Mouse (Mus musculus) Patski (cell line): Measurements from ENCODE around the gene Fitm2. TPM values are rescaled to one million over a fixed set of nuclear protein-coding genes. Genes with fewer than 3 reads are reported as not detected.

ENCODE experiments used
- ATAC-seq: fragments of 100-300 bp; one replicate; pipeline ENCODE4 v1.8.0; 2021
- CTCF ChIA-PET: fragments of 350-600 bp; sonication (Branson Sonifier 250); formaldehyde crosslinking; loops from one replicate; lab custom pipeline; 2022; ENCODE audit warnings: inconsistent platforms; lab: Charles Lee
- POLR2A ChIA-PET: fragments of 350-600 bp; sonication (Branson Sonifier 250); formaldehyde crosslinking; loops from one replicate; lab custom pipeline; 2022; ENCODE audit warnings: antibody characterized with exemption, inconsistent platforms; lab: Charles Lee
- DNase-seq: peaks from one replicate; pipeline ENCODE4 v3.0.0-alpha.2; 2011; ENCODE audit warnings: low read depth, low spot score
- H3K27me3 ChIP-seq: fragments of 371-371 bp; one replicate; pipeline ENCODE4 v1.5.1; 2021
- CTCF ChIP-seq: fragments of 100-300 bp; IDR thresholded peaks from one replicate; pipeline ENCODE4 v1.5.1; 2021
- in situ Hi-C: fragments of 300-500 bp; cut with MboI; formaldehyde crosslinking; loops from 3 replicates; pipeline ENCODE4 v1.11.1; 2018; ENCODE audit warnings: low pct_unique_long_range_greater_than_20kb, mixed read lengths
- polyA plus RNA-seq: library from polyadenylated mRNA; unstranded; gene quantifications from one replicate; pipeline ENCODE4 v1.2.3, GENCODE M21; 2021

The Fitm2 gene
- polyA plus RNA-seq, 1 experiment from 2014 or later, result 11.7 TPM

GRCm38 (mm10) chr2:163487360-163487759 is 14.9 kb upstream of the Fitm2 start:
- in situ Hi-C loops, result no loop called here
- ATAC-seq (no peak), DNase-seq (no peak)
- peaks cover 15% of the 10 kb centered on the region for H3K27me3 ChIP-seq
- TF ChIP-seq CTCF, result no peak
- ChIA-PET CTCF (no interaction called here), POLR2A (no interaction called here)

DNA sequence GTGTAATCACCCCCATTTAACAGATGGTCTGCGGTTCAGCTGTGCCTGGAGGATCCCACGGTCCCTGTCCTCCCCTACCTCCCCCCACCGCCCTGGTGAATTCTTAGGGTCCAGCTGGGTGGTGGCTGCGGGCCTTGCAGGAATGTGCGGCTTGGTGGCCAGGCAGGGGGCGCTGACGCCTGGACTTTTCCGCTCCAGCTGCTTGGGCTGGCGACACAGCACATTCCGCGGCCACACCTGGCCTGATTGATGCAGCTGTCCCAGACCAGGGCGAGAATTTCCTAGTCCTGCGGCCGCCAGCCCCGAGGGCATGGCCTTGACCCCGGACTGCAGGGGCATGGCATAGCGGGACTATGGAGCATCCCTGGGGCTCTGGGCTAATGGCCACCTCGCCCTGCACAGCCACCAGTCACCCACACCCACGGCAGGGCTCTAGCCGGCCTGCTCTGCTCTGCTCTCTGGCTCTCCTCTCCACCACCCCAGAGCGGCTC is 9.2 kb upstream of the Fitm2 start:
- peak; percentile 35 for ATAC-seq
- peaks cover 5% of the 10 kb centered on the region for H3K27me3 ChIP-seq
- CTCF ChIA-PET, result interaction anchor here (1.3 kb wide), 1 partner anchor 9 kb away, joined by 8 read pairs; the partner anchor contains the start of gene Fitm2
- POLR2A ChIA-PET, result no interaction called here
- in situ Hi-C loops, result no loop called here
- no peak for DNase-seq
- no peak for TF ChIP-seq CTCF

DNA sequence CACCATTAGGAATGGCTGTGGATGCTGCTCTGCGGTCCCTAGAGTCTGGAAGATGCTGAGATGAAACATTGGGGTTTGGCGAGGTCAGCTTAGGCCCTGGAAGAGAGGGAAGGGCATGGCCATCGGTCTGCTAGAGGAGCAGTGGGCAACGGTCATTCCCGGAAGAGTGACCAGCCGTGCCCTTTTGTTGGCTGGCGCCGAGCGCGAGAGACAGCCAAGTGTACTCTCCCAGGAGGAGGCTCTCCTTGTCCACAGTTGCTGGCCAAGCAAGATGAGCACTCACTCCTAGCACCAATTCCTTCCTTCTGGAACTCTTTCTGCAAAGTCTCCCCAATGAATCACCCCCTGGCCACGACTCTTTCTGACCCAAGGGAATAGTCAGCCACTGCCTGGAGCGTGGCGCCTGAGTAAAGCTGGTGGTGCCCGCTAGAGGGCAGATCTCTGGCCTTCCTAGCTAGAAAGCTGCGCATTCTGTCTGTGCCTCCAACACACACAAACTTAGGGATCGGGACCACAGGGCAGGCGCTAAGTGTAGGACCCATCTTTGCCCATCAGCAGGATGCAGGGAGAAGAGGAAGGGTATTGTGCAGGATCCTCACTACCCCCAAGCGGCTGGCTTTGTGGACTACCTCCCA is 7.9 kb upstream of the Fitm2 start:
- ATAC-seq, result no peak

DNA sequence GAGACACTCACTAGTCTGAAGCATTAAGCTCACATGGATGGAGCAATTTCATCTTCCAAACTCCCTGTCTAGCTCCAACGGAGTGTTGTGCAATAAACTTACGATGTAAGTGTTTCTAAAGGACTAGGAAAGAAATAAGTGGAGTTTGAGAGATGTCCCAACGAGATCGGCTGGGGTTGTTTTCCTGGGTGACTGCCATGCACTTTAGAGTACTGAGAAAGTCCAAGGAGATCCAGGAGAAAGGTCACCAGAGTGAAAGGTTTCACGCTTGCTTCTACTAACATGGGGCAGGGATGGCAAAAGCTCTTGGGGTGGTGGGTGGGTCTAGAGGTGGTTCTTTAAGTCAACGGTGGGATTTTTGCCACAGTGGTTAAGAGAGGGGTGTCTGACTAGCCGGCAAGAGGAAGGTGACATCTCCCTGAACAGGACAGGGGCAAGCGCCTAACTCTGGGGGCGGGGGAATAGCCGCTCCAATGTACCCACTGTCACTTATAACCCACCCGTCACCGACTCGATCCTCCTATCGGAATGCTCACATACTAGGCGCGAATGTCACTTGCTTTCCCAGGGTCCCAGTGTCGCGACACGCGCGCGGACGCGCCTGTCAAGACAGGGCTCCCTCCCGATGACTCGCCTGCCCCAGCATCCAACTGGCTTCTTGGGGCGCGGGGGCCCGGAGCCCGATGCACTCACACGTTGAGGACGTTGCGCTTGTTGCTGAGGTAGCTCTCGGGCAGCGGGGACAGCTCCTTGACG is 541 bp downstream of the Fitm2 start:
- DNase-seq (no peak), ATAC-seq (peak; percentile 59)
- TF ChIP-seq CTCF, result no peak
- ChIA-PET CTCF (interaction anchor here (0.8 to 1.8 kb wide), 10 partner anchors 9 to 114 kb away, joined by 3 to 8 read pairs (median 4); no protein-coding TSS in a partner anchor), POLR2A (interaction anchor here (0.6 to 1.1 kb wide), 2 partner anchors 61 to 1199 kb away, joined by 3 to 4 read pairs; no protein-coding TSS in a partner anchor)
- in situ Hi-C loops, result loop anchor here (5.0 kb wide), 1 partner anchor 50 kb away; the partner anchor contains the start of gene Oser1
- H3K27me3 ChIP-seq, result peaks cover 3% of the 10 kb centered on the region

More for the DNA sequence above, 7.9 kb upstream of the Fitm2 start:
- CTCF ChIA-PET, result interaction anchor here (1.2 to 1.8 kb wide), 4 partner anchors 8 to 59 kb away, joined by 3 to 5 read pairs (median 4); partner anchors contain the start of gene Fitm2
- peak; percentile 27 for TF ChIP-seq CTCF
- POLR2A ChIA-PET, result no interaction called here
- peaks cover 3% of the 10 kb centered on the region for H3K27me3 ChIP-seq
- DNase-seq, result no peak
- in situ Hi-C loops, result no loop called here

- H3K27me3 ChIP-seq, result peaks cover under 1% of the 10 kb centered on the region
- ChIA-PET CTCF (interaction anchor here (0.8 to 1.0 kb wide), 2 partner anchors 9 to 45 kb away, joined by 4 read pairs; no protein-coding TSS in a partner anchor), POLR2A (interaction anchor here (0.6 kb wide), 1 partner anchor 1198 kb away, joined by 3 read pairs; no protein-coding TSS in a partner anchor)
- ATAC-seq, result no peak
- DNase-seq, result no peak
- in situ Hi-C loops, result loop anchor here (5.0 kb wide), 1 partner anchor 49 kb away; the partner anchor contains the start of gene Oser1
- TF ChIP-seq CTCF, result no peak
Observed at GRCm38 (mm10) chr2:163471136-163471535, 1.3 kb downstream of the Fitm2 start.

DNA sequence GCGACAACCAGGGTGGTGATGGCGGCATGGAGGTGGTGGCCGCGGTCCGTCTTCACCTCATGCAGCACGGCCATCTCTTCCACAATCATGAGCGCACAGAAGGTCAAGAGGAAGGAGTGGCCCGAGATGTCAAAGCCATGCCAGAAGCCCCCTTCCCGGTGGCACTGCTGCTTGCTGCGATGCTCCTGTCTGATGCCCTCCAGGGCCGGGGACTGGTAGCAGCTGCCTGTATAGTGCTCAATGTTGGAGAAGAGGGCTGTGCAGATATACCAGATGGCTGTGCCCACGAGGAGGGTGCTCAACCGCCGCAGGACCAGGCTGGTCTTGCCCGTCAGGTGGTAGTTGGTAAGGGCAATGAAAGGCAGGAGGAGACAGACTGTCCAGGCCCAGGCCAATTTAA is 2.7 kb downstream of the Fitm2 start:
- TF ChIP-seq CTCF, result no peak
- POLR2A ChIA-PET, result no interaction called here
- CTCF ChIA-PET, result no interaction called here
- ATAC-seq, result no peak
- in situ Hi-C loops, result loop anchor here (5.0 kb wide), 1 partner anchor 47 kb away; the partner anchor contains the start of gene Oser1
- DNase-seq, result no peak
- H3K27me3 ChIP-seq, result no peaks in the 10 kb centered on the region

- CTCF ChIA-PET, result no interaction called here
- no peak for TF ChIP-seq CTCF
- ATAC-seq (no peak), DNase-seq (no peak)
- in situ Hi-C loops, result no loop called here
- no peaks in the 10 kb centered on the region for H3K27me3 ChIP-seq
- POLR2A ChIA-PET, result no interaction called here
Observed at GRCm38 (mm10) chr2:163468866-163469265, 3.6 kb downstream of the Fitm2 start.

GRCm38 (mm10) chr2:163467585-163467984 is 4.8 kb downstream of the Fitm2 start:
- ChIA-PET CTCF (no interaction called here), POLR2A (no interaction called here)
- in situ Hi-C loops, result no loop called here
- TF ChIP-seq CTCF, result no peak
- ATAC-seq (no peak), DNase-seq (no peak)
- no peaks in the 10 kb centered on the region for H3K27me3 ChIP-seq

GRCm38 (mm10) chr2:163466771-163467170 is 5.7 kb downstream of the Fitm2 start:
- TF ChIP-seq CTCF, result no peak
- DNase-seq (no peak), ATAC-seq (no peak)
- POLR2A ChIA-PET, result no interaction called here
- H3K27me3 ChIP-seq, result no peaks in the 10 kb centered on the region
- CTCF ChIA-PET, result no interaction called here
- in situ Hi-C loops, result no loop called here

- ChIA-PET CTCF (interaction anchor here (0.9 kb wide), 1 partner anchor 43 kb away, joined by 3 read pairs; no protein-coding TSS in a partner anchor), POLR2A (no interaction called here)
- no peaks in the 10 kb centered on the region for H3K27me3 ChIP-seq
- ATAC-seq (no peak), DNase-seq (no peak)
- TF ChIP-seq CTCF, result no peak
- in situ Hi-C loops, result no loop called here
Observed at GRCm38 (mm10) chr2:163464562-163464961, 7.9 kb downstream of the Fitm2 start.
